ENCODE assay signal across 17 mouse cellular contexts in genomic region chr6:111195333-111195732, GRCm38 (mm10).
"Had no signal": no experiment of that assay in that cellular context is flagged by ENCODE, and none has a peak within 500 bp of the region (broad histone marks: within the 10 kb centered on the region; RNA-seq: fewer than 3 reads in every experiment).

No protein-coding gene starts in this region.

- H3K36me3 ChIP-seq: liver, embryonic 13.5 days; stomach, embryonic 15.5 days had no signal

- H3K4me1 ChIP-seq: liver, embryonic 13.5 days; stomach, embryonic 15.5 days had no signal

- H3K27ac ChIP-seq: liver, embryonic 13.5 days; stomach, embryonic 15.5 days had no signal

- H3K9me3 ChIP-seq: liver, embryonic 13.5 days; stomach, embryonic 15.5 days had no signal

- H3K27me3 ChIP-seq: liver, embryonic 13.5 days; stomach, embryonic 15.5 days had no signal

- ATAC-seq: intestine, embryonic 16.5 days had no signal

- H3K4me2 ChIP-seq: liver, embryonic 13.5 days; midbrain, embryonic 11.5 days; stomach, embryonic 15.5 days had no signal

- H3K4me3 ChIP-seq: liver, embryonic 13.5 days; stomach, embryonic 15.5 days had no signal

- H3K9ac ChIP-seq: liver, embryonic 13.5 days; stomach, embryonic 15.5 days had no signal

- DNase-seq: kidney, adult 18-20 months; kidney, adult 9 months; kidney, postnatal 14 days; kidney, postnatal 4 days; layer of hippocampus, adult 9-11 months; liver, embryonic 13.5 days; lung, adult 2 months; lung, postnatal 14 days; lung, postnatal 4 days; midbrain, embryonic 14.5 days; right cerebral cortex, postnatal 14 days; spleen, adult 18-20 months; thymus, adult 18-20 months; thymus, postnatal 36 days had no signal
